Mouse (Mus musculus) megakaryocyte, embryonic 14.5 days (primary cell): ENCODE measurements around the gene Fam76b.

Experiments
- FLI1 ChIP-seq: IDR thresholded peaks from 2 replicates; pipeline ENCODE4 v1.6.1; 2012; ENCODE audit warnings: low read length, inconsistent platforms, mixed read lengths
- GATA1 ChIP-seq: IDR thresholded peaks from 3 replicates; pipeline ENCODE4 v1.6.1; 2012; ENCODE audit warnings: mixed read lengths, low read length, inconsistent platforms, borderline replicate concordance

DNA sequence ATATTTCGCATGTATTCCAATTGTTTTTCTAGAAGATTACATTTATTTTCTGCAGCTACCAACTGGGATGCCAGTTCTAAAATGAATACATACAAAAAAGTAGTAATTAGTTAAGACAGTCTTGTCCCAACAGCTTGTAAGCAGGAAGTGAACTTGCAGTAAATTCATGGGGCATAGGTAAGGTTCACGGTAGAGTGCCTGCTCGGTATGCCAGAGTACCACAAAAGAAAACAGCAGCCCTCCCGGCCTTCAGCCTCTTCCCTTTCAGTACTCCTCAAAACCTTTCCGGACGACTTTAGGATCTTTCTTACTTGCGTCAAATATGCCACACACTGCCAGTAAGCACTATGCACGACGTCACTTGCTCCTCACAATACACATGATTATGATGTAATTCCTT, 9.1 kb upstream of the Fam76b start:
- TF ChIP-seq GATA1 (no peak), FLI1 (no peak)
